Mouse (Mus musculus): ENCODE measurements around the gene Rtn4rl1. TPM values are rescaled to one million over a fixed set of nuclear protein-coding genes. Genes with fewer than 3 reads are reported as not detected.

Gene Rtn4rl1
- polyA plus RNA-seq, 1 experiment from 2014 or later, result 18.7 TPM

GRCm38 (mm10) chr11:75156416-75156815, 37.2 kb upstream of the Rtn4rl1 start:
- ATAC-seq, result no peak

GRCm38 (mm10) chr11:75157037-75157436, 36.5 kb upstream of the Rtn4rl1 start:
- H3K27me3 ChIP-seq, result no peaks in the 10 kb centered on the region
- ChIA-PET POLR2A (no interaction called here), CTCF (interaction anchor here (1.2 to 1.4 kb wide), 2 partner anchors 13 to 176 kb away, joined by 3 read pairs; no protein-coding TSS in a partner anchor)
- no peak for TF ChIP-seq CTCF (IDR thresholded peaks at IDR 0.05)
- in situ Hi-C loops (cut with MboI; ENCODE audit: low pct_unique_long_range_greater_than_20kb), result loop anchor here (5.0 kb wide), 1 partner anchor 175 kb away; no protein-coding TSS in a partner anchor
- DNase-seq (ENCODE audit: low read depth, low spot score) (no peak), ATAC-seq (no peak)

More at GRCm38 (mm10) chr11:75156416-75156815, 37.2 kb upstream of the Rtn4rl1 start:
- CTCF ChIA-PET, result interaction anchor here (1.2 kb wide), 1 partner anchor 175 kb away, joined by 3 read pairs; no protein-coding TSS in a partner anchor
- no peak for TF ChIP-seq CTCF (IDR thresholded peaks at IDR 0.05)
- in situ Hi-C loops (cut with MboI; ENCODE audit: low pct_unique_long_range_greater_than_20kb), result loop anchor here (5.0 kb wide), 1 partner anchor 174 kb away; no protein-coding TSS in a partner anchor
- DNase-seq (ENCODE audit: low read depth, low spot score), result no peak
- H3K27me3 ChIP-seq, result no peaks in the 10 kb centered on the region
- POLR2A ChIA-PET, result no interaction called here

GRCm38 (mm10) chr11:75157901-75158300, 35.7 kb upstream of the Rtn4rl1 start:
- CTCF ChIA-PET, result interaction anchor here (0.7 to 1.4 kb wide), 2 partner anchors 12 to 177 kb away, joined by 3 read pairs; no protein-coding TSS in a partner anchor
- no peak for ATAC-seq
- POLR2A ChIA-PET, result no interaction called here
- in situ Hi-C loops (cut with MboI; ENCODE audit: low pct_unique_long_range_greater_than_20kb), result loop anchor here (5.0 kb wide), 1 partner anchor 176 kb away; no protein-coding TSS in a partner anchor
- H3K27me3 ChIP-seq, result no peaks in the 10 kb centered on the region
- TF ChIP-seq CTCF (IDR thresholded peaks at IDR 0.05), result no peak
- DNase-seq (ENCODE audit: low read depth, low spot score), result no peak

DNA sequence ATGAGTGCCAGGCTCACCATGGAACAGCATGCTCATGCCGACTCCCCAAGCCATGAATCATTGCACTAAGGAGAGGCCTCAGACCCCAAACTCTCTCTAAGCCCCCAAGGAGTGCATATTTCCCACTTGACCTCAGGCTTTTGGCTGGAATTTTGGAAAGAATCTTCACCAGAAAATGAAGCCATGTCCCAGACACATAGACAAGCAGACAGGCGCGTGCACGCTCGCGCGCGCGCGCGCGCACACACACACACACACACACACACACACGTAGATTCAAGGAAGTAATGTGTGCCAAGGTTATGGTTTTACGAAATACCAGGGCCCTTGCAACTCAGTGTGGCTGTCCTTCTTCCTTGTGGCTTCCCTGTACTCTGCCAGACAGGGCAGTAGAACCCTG, 35.2 kb upstream of the Rtn4rl1 start:
- H3K27me3 ChIP-seq, result no peaks in the 10 kb centered on the region
- TF ChIP-seq CTCF (IDR thresholded peaks at IDR 0.05), result no peak
- ATAC-seq, result no peak
- POLR2A ChIA-PET, result no interaction called here
- CTCF ChIA-PET, result interaction anchor here (1.8 kb wide), 1 partner anchor 16 kb away, joined by 6 read pairs; no protein-coding TSS in a partner anchor
- in situ Hi-C loops (cut with MboI; ENCODE audit: low pct_unique_long_range_greater_than_20kb), result loop anchor here (5.0 kb wide), 1 partner anchor 176 kb away; no protein-coding TSS in a partner anchor
- DNase-seq (ENCODE audit: low read depth, low spot score), result no peak

- H3K27me3 ChIP-seq, result no peaks in the 10 kb centered on the region
- ATAC-seq (no peak), DNase-seq (ENCODE audit: low read depth, low spot score) (no peak)
- ChIA-PET CTCF (interaction anchor here (0.9 to 2.1 kb wide), 5 partner anchors 9 to 178 kb away, joined by 3 to 16 read pairs (median 4); no protein-coding TSS in a partner anchor), POLR2A (interaction anchor here (1.0 kb wide), 1 partner anchor 13 kb away, joined by 3 read pairs; no protein-coding TSS in a partner anchor)
- in situ Hi-C loops (cut with MboI; ENCODE audit: low pct_unique_long_range_greater_than_20kb), result loop anchor here (5.0 kb wide), 1 partner anchor 177 kb away; no protein-coding TSS in a partner anchor
- no peak for TF ChIP-seq CTCF (IDR thresholded peaks at IDR 0.05)
These were observed 34.0 kb upstream of the Rtn4rl1 start for GRCm38 (mm10) chr11:75159564-75159963.

DNA sequence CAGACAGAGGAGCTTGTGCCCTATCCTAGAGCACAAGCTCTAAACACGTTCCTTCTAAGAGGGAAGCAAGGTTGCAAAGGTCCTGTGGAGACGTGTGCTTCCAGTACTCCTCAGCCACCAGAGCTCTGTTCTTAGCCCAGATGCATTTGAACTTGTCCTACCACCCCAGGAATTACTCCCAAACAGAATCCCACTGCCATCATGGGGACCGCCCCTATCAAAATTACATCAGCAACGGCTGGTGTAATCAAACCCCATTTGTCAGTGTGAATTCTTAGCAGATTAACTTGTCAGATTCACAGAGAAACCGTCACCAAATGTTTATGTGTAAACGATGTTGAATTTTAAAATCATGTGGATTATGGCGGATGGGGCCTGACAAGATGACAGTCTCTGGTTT, 32.6 kb upstream of the Rtn4rl1 start:
- no peak for TF ChIP-seq CTCF (IDR thresholded peaks at IDR 0.05)
- no peaks in the 10 kb centered on the region for H3K27me3 ChIP-seq
- ATAC-seq, result no peak
- in situ Hi-C loops (cut with MboI; ENCODE audit: low pct_unique_long_range_greater_than_20kb), result no loop called here
- DNase-seq (ENCODE audit: low read depth, low spot score), result no peak
- ChIA-PET POLR2A (no interaction called here), CTCF (interaction anchor here (0.9 to 2.1 kb wide), 3 partner anchors 9 to 180 kb away, joined by 3 to 16 read pairs (median 3); no protein-coding TSS in a partner anchor)

GRCm38 (mm10) chr11:75161417-75162008, 32.1 kb upstream of the Rtn4rl1 start:
- ChIA-PET POLR2A (no interaction called here), CTCF (no interaction called here)
- no peaks in the 10 kb centered on the region for H3K27me3 ChIP-seq
- in situ Hi-C loops (cut with MboI; ENCODE audit: low pct_unique_long_range_greater_than_20kb), result no loop called here
- no peak for TF ChIP-seq CTCF (IDR thresholded peaks at IDR 0.05)
- ATAC-seq, result no peak
- no peak for DNase-seq (ENCODE audit: low read depth, low spot score)

DNA sequence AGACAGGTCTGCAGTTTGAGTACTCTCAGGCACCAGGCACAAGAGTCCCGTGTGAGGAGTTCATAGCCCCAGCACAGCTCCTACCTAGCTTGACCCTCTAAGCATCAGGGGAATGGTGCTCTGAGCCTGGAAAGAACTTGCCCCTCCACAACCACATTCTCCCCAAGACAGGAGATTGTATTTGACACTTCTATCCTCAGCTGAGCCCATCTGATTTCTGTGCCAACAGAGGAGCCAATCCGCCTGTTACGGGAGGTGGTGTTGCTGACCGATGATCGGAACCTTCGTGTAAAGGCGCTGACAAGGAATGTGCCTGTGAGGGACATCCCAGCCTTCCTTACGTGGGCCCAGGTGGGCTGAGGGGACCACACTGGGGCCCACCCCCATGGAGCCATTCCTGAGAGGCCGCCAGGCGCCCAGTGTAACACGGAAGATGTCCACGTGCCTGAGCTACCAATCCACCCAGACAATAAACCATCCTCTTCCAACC, 30.9 kb upstream of the Rtn4rl1 start:
- in situ Hi-C loops (cut with MboI; ENCODE audit: low pct_unique_long_range_greater_than_20kb), result no loop called here
- CTCF ChIA-PET, result no interaction called here
- POLR2A ChIA-PET, result interaction anchor here (0.8 kb wide), 1 partner anchor 179 kb away, joined by 3 read pairs; no protein-coding TSS in a partner anchor
- ATAC-seq (no peak), DNase-seq (ENCODE audit: low read depth, low spot score) (no peak)
- H3K27me3 ChIP-seq, result no peaks in the 10 kb centered on the region
- TF ChIP-seq CTCF (IDR thresholded peaks at IDR 0.05), result no peak

GRCm38 (mm10) chr11:75163379-75163778, 30.2 kb upstream of the Rtn4rl1 start:
- no peaks in the 10 kb centered on the region for H3K27me3 ChIP-seq
- in situ Hi-C loops (cut with MboI; ENCODE audit: low pct_unique_long_range_greater_than_20kb), result no loop called here
- ATAC-seq (no peak), DNase-seq (ENCODE audit: low read depth, low spot score) (no peak)
- ChIA-PET POLR2A (interaction anchor here (0.8 kb wide), 1 partner anchor 179 kb away, joined by 3 read pairs; no protein-coding TSS in a partner anchor), CTCF (no interaction called here)
- TF ChIP-seq CTCF (IDR thresholded peaks at IDR 0.05), result no peak

- DNase-seq (ENCODE audit: low read depth, low spot score), result no peak
- CTCF ChIA-PET, result no interaction called here
- in situ Hi-C loops (cut with MboI; ENCODE audit: low pct_unique_long_range_greater_than_20kb), result no loop called here
- no peak for ATAC-seq
- no peak for TF ChIP-seq CTCF (IDR thresholded peaks at IDR 0.05)
- POLR2A ChIA-PET, result no interaction called here
- H3K27me3 ChIP-seq, result no peaks in the 10 kb centered on the region
These were observed 29.5 kb upstream of the Rtn4rl1 start for GRCm38 (mm10) chr11:75164051-75164450.

- DNase-seq (ENCODE audit: low read depth, low spot score) (no peak), ATAC-seq (no peak)
- CTCF ChIA-PET, result interaction anchor here (1.1 to 1.7 kb wide), 2 partner anchors 176 to 184 kb away, joined by 3 to 7 read pairs; no protein-coding TSS in a partner anchor
- in situ Hi-C loops (cut with MboI; ENCODE audit: low pct_unique_long_range_greater_than_20kb), result no loop called here
- POLR2A ChIA-PET, result interaction anchor here (0.7 kb wide), 1 partner anchor 198 kb away, joined by 3 read pairs; no protein-coding TSS in a partner anchor
- TF ChIP-seq CTCF (IDR thresholded peaks at IDR 0.05), result no peak
- no peaks in the 10 kb centered on the region for H3K27me3 ChIP-seq
These were observed 28.8 kb upstream of the Rtn4rl1 start for GRCm38 (mm10) chr11:75164750-75165149.
